Mouse (Mus musculus): Measurements from ENCODE around the gene Twnk. TPM values are rescaled to one million over a fixed set of nuclear protein-coding genes. Genes with fewer than 3 reads are reported as not detected.

The Twnk gene
- total and polyA plus RNA-seq, 2 experiments from 2014 or later, result 7.5 to 8.2 TPM

DNA sequence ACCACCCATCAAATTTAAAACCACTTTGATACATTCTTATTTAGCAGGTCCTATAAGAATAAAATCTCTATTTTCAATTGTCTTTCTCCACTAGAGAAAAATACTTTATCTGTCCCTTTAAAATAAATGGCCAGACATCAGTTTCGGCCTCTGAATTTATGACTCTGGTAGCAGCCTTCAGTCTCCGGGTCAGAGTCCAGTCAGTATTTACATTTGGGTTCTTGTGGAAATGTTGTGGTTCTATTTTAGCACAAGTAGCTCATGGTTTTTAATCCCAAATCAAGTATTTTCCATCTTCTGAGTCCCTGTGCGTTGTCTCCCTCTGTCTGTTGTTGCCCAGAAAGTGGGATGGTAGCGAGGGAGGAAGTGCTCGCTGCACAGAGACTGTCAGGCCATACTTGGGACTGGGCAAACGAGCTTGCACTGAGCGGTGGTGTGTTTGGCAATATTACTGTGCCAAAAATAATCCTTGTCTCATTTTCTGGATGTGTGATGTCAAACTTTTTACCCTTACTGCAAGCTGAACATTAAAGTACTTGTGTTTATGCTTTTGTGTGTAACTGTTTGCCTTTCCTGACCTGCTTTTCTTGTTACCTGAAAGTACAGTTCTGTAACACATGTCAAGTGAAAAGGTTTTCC, 22.9 kb upstream of the Twnk start:
- H3K9me3 ChIP-seq (ENCODE audit: low read length), result no peaks in the 10 kb centered on the region
- no peak for TF ChIP-seq CTCF (IDR thresholded peaks at IDR 0.05; ENCODE audit: low read depth)
- no peak overlapping the region for H3K4me3 ChIP-seq (ENCODE audit: low read length)
- peaks cover 28% of the 10 kb centered on the region for H3K36me3 ChIP-seq (ENCODE audit: insufficient read depth, low read length)
- no peak overlapping the region for H3K27ac ChIP-seq
- DNase-seq (ENCODE audit: low spot score) (no peak), ATAC-seq (no peak)
- 79% methylated on average over 7 of the region's 7 CpGs for WGBS
- H3K4me2 ChIP-seq (ENCODE audit: low read depth, low read length), result no peak overlapping the region
- no peaks in the 10 kb centered on the region for H3K27me3 ChIP-seq (ENCODE audit: insufficient read depth, low read length)
- no peak overlapping the region for H3K9ac ChIP-seq (replicated peaks; ENCODE audit: low read length)
- H3K4me1 ChIP-seq (ENCODE audit: insufficient read depth, low read length), result no peaks in the 10 kb centered on the region

DNA sequence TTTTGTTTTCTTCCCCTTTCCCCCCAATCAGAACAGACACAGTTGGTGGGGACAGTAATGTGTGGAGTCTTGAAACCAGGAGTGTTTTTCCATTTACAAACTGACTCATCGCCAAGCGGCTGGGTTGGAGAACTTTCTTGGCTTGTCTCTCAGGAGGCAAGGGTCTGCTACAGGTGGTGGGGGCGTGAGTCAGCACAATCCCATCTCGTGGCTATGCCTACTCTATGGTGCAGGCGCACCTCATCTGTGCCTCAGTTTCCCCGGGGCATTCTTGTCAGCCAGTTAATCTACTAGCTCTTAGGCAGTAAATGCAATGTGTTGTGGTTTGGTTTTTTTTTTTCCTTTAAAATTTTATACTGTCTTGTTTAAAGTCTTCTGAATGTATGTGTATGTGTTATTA, 22.1 kb upstream of the Twnk start:
- no peak overlapping the region for H3K9ac ChIP-seq (replicated peaks; ENCODE audit: low read length)
- 88% methylated on average over 6 of the region's 6 CpGs for WGBS
- H3K4me3 ChIP-seq (ENCODE audit: low read length), result no peak overlapping the region
- ATAC-seq, result no peak
- H3K36me3 ChIP-seq (ENCODE audit: insufficient read depth, low read length), result peaks cover 23% of the 10 kb centered on the region; the same call in 1 of the 2 replicates
- no peaks in the 10 kb centered on the region for H3K27me3 ChIP-seq (ENCODE audit: insufficient read depth, low read length)
- no peak for DNase-seq (ENCODE audit: low spot score)
- H3K4me1 ChIP-seq (ENCODE audit: insufficient read depth, low read length), result no peaks in the 10 kb centered on the region
- no peak for TF ChIP-seq CTCF (IDR thresholded peaks at IDR 0.05; ENCODE audit: low read depth)
- H3K27ac ChIP-seq, result no peak overlapping the region
- H3K4me2 ChIP-seq (ENCODE audit: low read depth, low read length), result no peak overlapping the region
- H3K9me3 ChIP-seq (ENCODE audit: low read length), result no peaks in the 10 kb centered on the region

DNA sequence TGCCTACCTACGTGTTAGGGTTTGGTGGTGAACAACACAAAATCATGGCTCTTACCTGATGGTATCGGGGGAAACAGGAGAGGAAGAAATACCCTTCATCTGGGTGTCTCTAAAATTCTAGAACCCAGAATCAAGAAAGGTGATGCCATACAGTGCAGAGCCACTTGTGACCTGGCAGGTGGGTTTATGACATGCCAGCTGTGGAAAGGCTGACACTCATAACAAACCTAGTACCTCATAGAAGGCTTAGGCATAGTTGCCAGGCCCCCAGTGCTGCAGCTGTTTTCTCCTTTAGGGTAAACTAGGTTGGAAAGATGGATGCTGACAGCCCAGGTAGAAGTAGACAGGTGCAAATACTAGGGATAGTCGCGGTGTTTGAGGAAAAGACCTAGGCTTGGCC, 21.0 kb upstream of the Twnk start:
- Histone ChIP-seq H3K4me1 (ENCODE audit: insufficient read depth, low read length) (no peaks in the 10 kb centered on the region), H3K27me3 (ENCODE audit: insufficient read depth, low read length) (no peaks in the 10 kb centered on the region), H3K36me3 (ENCODE audit: insufficient read depth, low read length) (peaks cover 20% of the 10 kb centered on the region; the same call in 1 of the 2 replicates), H3K9ac (replicated peaks; ENCODE audit: low read length) (no peak overlapping the region), H3K4me3 (ENCODE audit: low read length) (no peak overlapping the region), H3K9me3 (ENCODE audit: low read length) (no peaks in the 10 kb centered on the region), H3K4me2 (ENCODE audit: low read depth, low read length) (no peak overlapping the region), H3K27ac (no peak overlapping the region)
- WGBS, result 95% methylated on average over 4 of the region's 4 CpGs
- ATAC-seq, result no peak
- no peak for TF ChIP-seq CTCF (IDR thresholded peaks at IDR 0.05; ENCODE audit: low read depth)
- DNase-seq (ENCODE audit: low spot score), result no peak

DNA sequence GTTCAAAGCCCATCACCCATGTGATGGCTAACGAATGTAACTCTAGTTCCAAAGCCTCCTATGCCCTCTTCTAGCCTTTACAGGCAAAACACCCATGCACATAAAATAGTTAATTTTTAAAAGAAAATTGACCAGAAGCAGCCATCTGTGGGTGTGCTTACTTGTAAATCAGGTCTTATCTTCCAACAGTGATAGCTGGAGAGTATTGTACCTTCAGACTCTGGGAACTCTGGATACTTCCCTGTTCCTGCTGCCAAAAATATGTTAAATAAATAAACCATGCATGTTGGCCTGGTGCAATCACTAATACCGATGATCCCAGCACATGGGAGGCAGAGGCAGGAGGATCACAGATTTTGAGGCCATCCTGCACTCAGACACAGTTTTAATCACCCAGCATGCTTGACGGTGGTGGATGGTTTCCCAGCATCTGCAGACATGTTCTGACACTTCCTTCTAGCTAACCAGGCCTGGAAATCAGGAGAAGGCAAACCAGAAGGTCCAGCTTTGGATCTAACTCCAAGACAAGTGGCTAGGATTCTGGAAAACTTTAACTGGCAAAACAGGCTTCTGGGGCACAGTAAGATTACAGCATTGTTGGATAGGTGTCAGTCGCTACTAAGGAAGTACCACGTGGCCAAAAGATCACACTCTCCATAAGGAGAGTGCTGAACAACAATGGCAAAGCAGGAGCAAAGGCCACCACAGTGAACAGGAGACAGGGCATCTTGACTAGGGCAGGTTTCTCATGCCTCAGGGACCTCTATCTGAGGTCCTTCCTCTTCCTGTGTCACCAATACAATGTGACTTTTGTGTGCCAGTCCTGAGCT, 20.1 kb upstream of the Twnk start:
- no peak for DNase-seq (ENCODE audit: low spot score)
- H3K9me3 ChIP-seq (ENCODE audit: low read length), result no peaks in the 10 kb centered on the region
- no peak overlapping the region for H3K27ac ChIP-seq
- no peak overlapping the region for H3K4me3 ChIP-seq (ENCODE audit: low read length)
- TF ChIP-seq CTCF (IDR thresholded peaks at IDR 0.05; ENCODE audit: low read depth), result no peak
- H3K9ac ChIP-seq (replicated peaks; ENCODE audit: low read length), result no peak overlapping the region
- ATAC-seq, result no peak
- H3K27me3 ChIP-seq (ENCODE audit: insufficient read depth, low read length), result no peaks in the 10 kb centered on the region
- 67% methylated on average over 5 of the region's 5 CpGs for WGBS
- H3K4me2 ChIP-seq (ENCODE audit: low read depth, low read length), result no peak overlapping the region
- 0 out of 2 replicates have a peak, but pooled peaks cover 2% of the 10 kb centered on the region for H3K4me1 ChIP-seq (ENCODE audit: insufficient read depth, low read length)
- peaks cover 13% of the 10 kb centered on the region; the same call in 1 of the 2 replicates for H3K36me3 ChIP-seq (ENCODE audit: insufficient read depth, low read length)

DNA sequence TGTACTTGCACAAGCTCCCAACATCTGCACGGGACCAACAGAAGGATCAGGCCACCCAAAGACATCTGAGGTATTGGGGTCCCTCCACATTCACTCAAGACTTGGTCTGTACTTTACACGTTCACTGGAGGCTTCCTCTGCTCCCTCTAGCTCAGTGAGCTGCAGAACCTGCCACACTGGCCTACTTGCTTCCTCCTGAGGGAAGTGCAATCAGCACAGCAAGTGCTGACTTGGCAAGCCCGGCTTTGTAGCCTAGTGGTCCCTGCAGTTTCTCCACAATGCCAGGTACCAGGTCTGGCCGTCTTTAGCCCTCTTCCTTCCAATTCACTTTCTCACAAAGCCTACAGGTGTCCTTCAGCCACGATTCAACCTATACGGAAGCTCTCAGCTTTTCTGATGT, 18.5 kb upstream of the Twnk start:
- no peak overlapping the region for H3K4me2 ChIP-seq (ENCODE audit: low read depth, low read length)
- H3K9me3 ChIP-seq (ENCODE audit: low read length), result no peaks in the 10 kb centered on the region
- no peaks in the 10 kb centered on the region for H3K27me3 ChIP-seq (ENCODE audit: insufficient read depth, low read length)
- TF ChIP-seq CTCF (IDR thresholded peaks at IDR 0.05; ENCODE audit: low read depth), result no peak
- no peak for ATAC-seq
- no peak for DNase-seq (ENCODE audit: low spot score)
- H3K36me3 ChIP-seq (ENCODE audit: insufficient read depth, low read length), result no peaks in the 10 kb centered on the region; the same call in 1 of the 2 replicates
- no peak overlapping the region for H3K4me3 ChIP-seq (ENCODE audit: low read length)
- H3K27ac ChIP-seq, result no peak overlapping the region
- no peak overlapping the region for H3K9ac ChIP-seq (replicated peaks; ENCODE audit: low read length)
- 71% methylated on average over 6 of the region's 6 CpGs for WGBS
- H3K4me1 ChIP-seq (ENCODE audit: insufficient read depth, low read length), result 0 out of 2 replicates have a peak, but pooled peaks cover 2% of the 10 kb centered on the region

DNA sequence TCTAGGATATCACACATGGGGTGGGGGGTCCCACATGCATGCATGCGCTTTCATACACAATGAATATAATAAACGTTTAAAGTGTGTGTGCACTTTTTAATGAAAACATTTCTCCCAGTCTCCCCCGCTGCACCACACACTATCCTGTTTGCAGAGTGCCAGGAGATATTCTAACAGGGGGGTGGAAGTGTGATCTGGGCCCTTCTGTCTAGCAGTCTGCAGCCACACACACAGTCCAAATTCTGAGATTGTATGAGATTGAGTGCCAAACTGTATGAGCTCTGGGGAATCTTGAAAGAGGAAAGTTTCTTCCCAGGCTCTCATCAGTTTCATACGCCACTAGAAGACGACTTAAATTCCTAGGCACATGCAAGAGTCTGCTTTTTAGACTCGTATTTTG, 17.6 kb upstream of the Twnk start:
- no peaks in the 10 kb centered on the region for H3K27me3 ChIP-seq (ENCODE audit: insufficient read depth, low read length)
- ATAC-seq (no peak), DNase-seq (ENCODE audit: low spot score) (no peak)
- TF ChIP-seq CTCF (IDR thresholded peaks at IDR 0.05; ENCODE audit: low read depth), result no peak
- no peak overlapping the region for H3K27ac ChIP-seq
- H3K4me3 ChIP-seq (ENCODE audit: low read length), result no peak overlapping the region
- WGBS, result 62% methylated on average over 6 of the region's 6 CpGs
- H3K4me1 ChIP-seq (ENCODE audit: insufficient read depth, low read length), result 0 out of 2 replicates have a peak, but pooled peaks cover 2% of the 10 kb centered on the region
- no peak overlapping the region for H3K9ac ChIP-seq (replicated peaks; ENCODE audit: low read length)
- no peaks in the 10 kb centered on the region for H3K36me3 ChIP-seq (ENCODE audit: insufficient read depth, low read length)
- no peaks in the 10 kb centered on the region for H3K9me3 ChIP-seq (ENCODE audit: low read length)
- no peak overlapping the region for H3K4me2 ChIP-seq (ENCODE audit: low read depth, low read length)
